Comparison of ENCODE assay signal across 10 mouse cellular contexts in the genomic region with DNA sequence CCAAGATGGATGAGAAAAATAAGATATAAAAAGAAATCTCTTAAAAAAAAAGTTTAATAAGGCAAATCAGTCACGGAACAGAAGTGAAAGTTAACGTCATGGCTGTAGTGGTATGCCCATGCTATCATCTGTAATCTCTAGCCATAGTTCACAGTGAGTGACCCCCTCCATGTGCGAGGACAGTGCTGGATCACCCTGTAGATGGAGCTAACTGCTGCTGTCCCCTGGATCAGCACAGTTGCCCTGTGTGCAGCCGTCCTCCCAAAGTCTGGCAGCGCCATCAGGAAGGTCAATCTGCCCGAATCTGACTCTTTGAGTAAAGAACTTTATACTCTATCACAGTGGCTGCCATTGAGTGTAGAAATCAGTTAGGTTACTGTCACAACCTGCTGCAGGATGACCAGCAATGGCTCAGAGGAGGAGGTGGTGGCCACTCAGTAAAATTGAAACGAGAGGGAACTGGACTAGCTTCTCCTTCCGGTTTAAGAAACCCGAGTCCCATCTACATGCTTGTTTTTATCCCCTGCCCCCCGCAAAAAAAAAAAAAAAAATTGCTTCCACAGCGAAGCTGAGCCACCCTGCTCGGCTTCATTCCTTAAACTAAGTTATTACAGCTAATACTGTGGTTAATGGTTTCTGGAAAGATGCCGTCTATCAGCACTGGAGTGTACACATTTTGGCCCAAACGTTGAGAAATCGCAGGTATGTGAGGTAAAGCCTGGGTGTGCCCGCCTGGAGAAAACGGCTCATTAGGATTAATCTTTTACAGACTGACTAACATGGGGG.
A peak's percentile ranks its signal among the peaks of the same experiment; 100 is the strongest.
DNase-seq lines count a peak whose midpoint lies in the region; ATAC-seq lines count a peak whose summit lies in the region.
"Had no signal": no experiment of that assay in that cellular context is flagged by ENCODE, and none has a peak within 500 bp of the region (broad histone marks: within the 10 kb centered on the region; RNA-seq: fewer than 3 reads in every experiment).

No protein-coding gene starts in this region.

- DNase-seq in left cerebral cortex, postnatal 4 days: peak; percentile 9
- DNase-seq in left cerebral cortex, adult 11 months (ENCODE audit: low spot score): no peak
- DNase-seq in kidney, adult 11 months: peak; percentile 45
- DNase-seq in liver, embryonic 11.5 days (ENCODE audit: low spot score): no peak
- no peak for DNase-seq in adipocyte (ENCODE audit: low spot score)
- no peak for DNase-seq in right cerebral cortex, adult 18-20 months

- no peak overlapping the region for H3K4me3 ChIP-seq in liver, embryonic 11.5 days (ENCODE audit: low read depth, low read length)
- H3K4me3 ChIP-seq in stomach, embryonic 16.5 days (replicated peaks; ENCODE audit: low read length): peak overlapping the region; percentile 29
- H3K4me3 ChIP-seq: hindbrain, embryonic 15.5 days; neural tube, embryonic 13.5 days had no signal

- ATAC-seq in liver, embryonic 11.5 days (replicated peaks; ENCODE audit: low FRiP score): peak; percentile 69
- peak; percentile 73 for ATAC-seq in stomach, embryonic 16.5 days (ENCODE audit: insufficient read depth, low FRiP score)
- ATAC-seq in megakaryocyte-erythroid progenitor cell, adult 5-6 weeks (replicated peaks; ENCODE audit: low FRiP score, low TSS enrichment, poor library complexity, severe bottlenecking): no peak

- H3K27me3 ChIP-seq in liver, embryonic 11.5 days (replicated peaks; ENCODE audit: control insufficient read depth, insufficient read depth, low read length): no peaks in the 10 kb centered on the region
- no peaks in the 10 kb centered on the region for H3K27me3 ChIP-seq in stomach, embryonic 16.5 days (ENCODE audit: control insufficient read depth, insufficient read depth, low read length)
- H3K27me3 ChIP-seq: hindbrain, embryonic 15.5 days; neural tube, embryonic 13.5 days had no signal

- no peak overlapping the region for H3K27ac ChIP-seq in liver, embryonic 11.5 days (ENCODE audit: low read depth, low read length)
- H3K27ac ChIP-seq in stomach, embryonic 16.5 days (ENCODE audit: low read length): peak overlapping the region; percentile 60
- H3K27ac ChIP-seq: hindbrain, embryonic 15.5 days; neural tube, embryonic 13.5 days had no signal

- no peaks in the 10 kb centered on the region for H3K36me3 ChIP-seq in liver, embryonic 11.5 days (ENCODE audit: control insufficient read depth, insufficient read depth, low read length)
- H3K36me3 ChIP-seq in stomach, embryonic 16.5 days (ENCODE audit: control insufficient read depth, insufficient read depth, low read length): no peaks in the 10 kb centered on the region
- H3K36me3 ChIP-seq: hindbrain, embryonic 15.5 days; neural tube, embryonic 13.5 days had no signal

- no peaks in the 10 kb centered on the region for H3K9me3 ChIP-seq in liver, embryonic 11.5 days (ENCODE audit: control insufficient read depth, low read length)
- H3K9me3 ChIP-seq in stomach, embryonic 16.5 days (replicated peaks; ENCODE audit: control insufficient read depth, low read length): no peaks in the 10 kb centered on the region
- H3K9me3 ChIP-seq: hindbrain, embryonic 15.5 days; neural tube, embryonic 13.5 days had no signal

- no peaks in the 10 kb centered on the region for H3K4me1 ChIP-seq in liver, embryonic 11.5 days (replicated peaks; ENCODE audit: control insufficient read depth, insufficient read depth, low read length)
- no peaks in the 10 kb centered on the region for H3K4me1 ChIP-seq in stomach, embryonic 16.5 days (ENCODE audit: control insufficient read depth, insufficient read depth, low read length)
- H3K4me1 ChIP-seq: hindbrain, embryonic 15.5 days; neural tube, embryonic 13.5 days had no signal

- intact Hi-C loops in left cerebral cortex, postnatal 4 days (cut with DNase I): no loop called here

- H3K9ac ChIP-seq in liver, embryonic 11.5 days (ENCODE audit: low read depth, low read length): no peak overlapping the region
- peak overlapping the region; percentile 43 for H3K9ac ChIP-seq in stomach, embryonic 16.5 days (ENCODE audit: low read length)
- H3K9ac ChIP-seq: hindbrain, embryonic 15.5 days; neural tube, embryonic 13.5 days had no signal

- WGBS in liver, embryonic 11.5 days: 62% methylated on average over 17 of the region's 17 CpGs
- 40% methylated on average over 17 of the region's 17 CpGs for WGBS in stomach, embryonic 16.5 days

- H3K4me2 ChIP-seq in liver, embryonic 11.5 days: peak overlapping the region; percentile 5; the same call in 1 of the 2 replicates
- peak overlapping the region; percentile 36 for H3K4me2 ChIP-seq in stomach, embryonic 16.5 days (ENCODE audit: low read depth, low read length)
- H3K4me2 ChIP-seq: hindbrain, embryonic 15.5 days; neural tube, embryonic 13.5 days had no signal

Comparison
In these comparisons a context has a peak if more than half of its experiments do, and no peak if none do; other contexts are left out.
1. DNase-seq: peak in left cerebral cortex, postnatal 4 days (single experiment) and kidney, adult 11 months (single experiment); none in left cerebral cortex, adult 11 months (single experiment), liver, embryonic 11.5 days (single experiment), adipocyte (single experiment) and right cerebral cortex, adult 18-20 months (single experiment).